ENCODE assay signal across 19 mouse cellular contexts in genomic region chr11:67438746-67439145, GRCm38 (mm10). TPM values are rescaled to one million over a fixed set of nuclear protein-coding genes. Genes with fewer than 3 reads are reported as not detected.
DNase-seq lines count a peak whose midpoint lies in the region; ATAC-seq and TF ChIP-seq lines count a peak whose summit lies in the region.
"Had no signal": no experiment of that assay in that cellular context is flagged by ENCODE, and none has a peak within 500 bp of the region (broad histone marks: within the 10 kb centered on the region; RNA-seq: fewer than 3 reads in every experiment).

No protein-coding gene starts in this region.

- no peak for TF ChIP-seq POLR2A in lung, adult 2 months (IDR thresholded peaks at IDR 0.05; ENCODE audit: borderline replicate concordance, extremely low read depth, low read depth, low read length)

- no peak overlapping the region for H3K27ac ChIP-seq in forebrain, postnatal 0 days (ENCODE audit: low read depth, low read length)
- no peak overlapping the region for H3K27ac ChIP-seq in forebrain, embryonic 10.5 days
- no peak overlapping the region for H3K27ac ChIP-seq in lung, embryonic 14.5 days (ENCODE audit: low read depth)
- no peak overlapping the region for H3K27ac ChIP-seq in lung, postnatal 0 days (ENCODE audit: low read length)
- H3K27ac ChIP-seq in forebrain, embryonic 11.5 days (ENCODE audit: low read depth, low read length): no peak overlapping the region
- H3K27ac ChIP-seq: forebrain, embryonic 12.5 days; heart, embryonic 15.5 days; hindbrain, embryonic 10.5 days; liver, embryonic 14.5 days; midbrain, embryonic 12.5 days; neural tube, embryonic 12.5 days had no signal

- no peaks in the 10 kb centered on the region for H3K27me3 ChIP-seq in forebrain, postnatal 0 days (ENCODE audit: insufficient read depth, low read length)
- peaks cover 16% of the 10 kb centered on the region for H3K27me3 ChIP-seq in forebrain, embryonic 10.5 days (ENCODE audit: poor library complexity, severe bottlenecking)
- no peaks in the 10 kb centered on the region for H3K27me3 ChIP-seq in lung, embryonic 14.5 days (ENCODE audit: insufficient read depth, low read length)
- 0 out of 2 replicates have a peak, but pooled peaks cover 4% of the 10 kb centered on the region for H3K27me3 ChIP-seq in lung, postnatal 0 days (replicated peaks; ENCODE audit: insufficient read depth, low read length)
- no peaks in the 10 kb centered on the region for H3K27me3 ChIP-seq in forebrain, embryonic 11.5 days (ENCODE audit: control insufficient read depth, insufficient read depth, low read length)
- H3K27me3 ChIP-seq: heart, embryonic 15.5 days; midbrain, embryonic 12.5 days; neural tube, embryonic 12.5 days had no signal

- no peak for TF ChIP-seq CTCF in forebrain, postnatal 0 days (IDR thresholded peaks at IDR 0.05; ENCODE audit: low read depth)
- no peak for TF ChIP-seq CTCF in lung, embryonic 14.5 days (IDR thresholded peaks at IDR 0.05; ENCODE audit: low read depth)
- no peak for TF ChIP-seq CTCF in lung, adult 2 months (IDR thresholded peaks at IDR 0.05; ENCODE audit: insufficient read depth, low read length)
- no peak for TF ChIP-seq CTCF in lung, postnatal 0 days (IDR thresholded peaks at IDR 0.05)

- peak; percentile 31 for DNase-seq in forebrain, postnatal 0 days
- no peak for DNase-seq in forebrain, embryonic 10.5 days (ENCODE audit: extremely low spot score, low spot score)
- DNase-seq in lung, embryonic 14.5 days: peak; percentile 10
- no peak for DNase-seq in lung, adult 2 months
- DNase-seq in lung, postnatal 0 days (ENCODE audit: low spot score): peak; percentile 55
- no peak for DNase-seq in right cerebral cortex, adult 2 months (ENCODE audit: low spot score in 2 of 2)
- no peak for DNase-seq in right cerebral cortex, postnatal 14 days
- no peak for DNase-seq in forebrain, embryonic 11.5 days (ENCODE audit: low spot score)
- DNase-seq: adrenal gland, adult 8-10 months; cerebellum, adult 11 months; kidney, adult 18-20 months; kidney, postnatal 10 days; thymus, postnatal 4 days had no signal

- H3K4me2 ChIP-seq in forebrain, postnatal 0 days (ENCODE audit: low read depth): no peak overlapping the region
- no peak overlapping the region for H3K4me2 ChIP-seq in lung, embryonic 14.5 days
- H3K4me2 ChIP-seq in lung, postnatal 0 days (replicated peaks; ENCODE audit: low read depth, low read length): no peak overlapping the region
- no peak overlapping the region for H3K4me2 ChIP-seq in forebrain, embryonic 11.5 days (ENCODE audit: low read depth, low read length, severe bottlenecking)
- H3K4me2 ChIP-seq: forebrain, embryonic 12.5 days; heart, embryonic 15.5 days; midbrain, embryonic 12.5 days; neural tube, embryonic 12.5 days had no signal

- H3K4me3 ChIP-seq in forebrain, postnatal 0 days (ENCODE audit: low read depth, low read length): no peak overlapping the region
- H3K4me3 ChIP-seq in forebrain, embryonic 10.5 days: no peak overlapping the region
- no peak overlapping the region for H3K4me3 ChIP-seq in lung, embryonic 14.5 days (ENCODE audit: low read depth, low read length)
- no peak overlapping the region for H3K4me3 ChIP-seq in lung, adult 2 months (replicated peaks; ENCODE audit: extremely low read depth, low read depth, low read length)
- no peak overlapping the region for H3K4me3 ChIP-seq in lung, postnatal 0 days (ENCODE audit: low read depth, low read length)
- H3K4me3 ChIP-seq in forebrain, embryonic 11.5 days (ENCODE audit: low read depth, low read length): no peak overlapping the region
- H3K4me3 ChIP-seq: forebrain, embryonic 12.5 days; heart, embryonic 15.5 days; hindbrain, embryonic 10.5 days; midbrain, embryonic 12.5 days; neural tube, embryonic 12.5 days had no signal

- H3K36me3 ChIP-seq in forebrain, postnatal 0 days (ENCODE audit: insufficient read depth): no peaks in the 10 kb centered on the region
- no peaks in the 10 kb centered on the region for H3K36me3 ChIP-seq in forebrain, embryonic 10.5 days (replicated peaks)
- H3K36me3 ChIP-seq in lung, embryonic 14.5 days (ENCODE audit: insufficient read depth): no peaks in the 10 kb centered on the region
- no peaks in the 10 kb centered on the region for H3K36me3 ChIP-seq in lung, postnatal 0 days (ENCODE audit: insufficient read depth, low read length)
- H3K36me3 ChIP-seq in forebrain, embryonic 11.5 days (ENCODE audit: control insufficient read depth, insufficient read depth, low read length): no peaks in the 10 kb centered on the region
- H3K36me3 ChIP-seq: forebrain, embryonic 12.5 days; heart, embryonic 15.5 days; hindbrain, embryonic 10.5 days; midbrain, embryonic 12.5 days; neural tube, embryonic 12.5 days had no signal

- H3K9ac ChIP-seq in forebrain, postnatal 0 days: no peak overlapping the region
- no peak overlapping the region for H3K9ac ChIP-seq in lung, embryonic 14.5 days
- no peak overlapping the region for H3K9ac ChIP-seq in lung, postnatal 0 days (replicated peaks; ENCODE audit: low read depth)
- H3K9ac ChIP-seq in forebrain, embryonic 11.5 days (ENCODE audit: low read length): no peak overlapping the region
- H3K9ac ChIP-seq: forebrain, embryonic 12.5 days; heart, embryonic 15.5 days; liver, embryonic 14.5 days; midbrain, embryonic 12.5 days; neural tube, embryonic 12.5 days had no signal

- no peak for ATAC-seq in forebrain, postnatal 0 days
- ATAC-seq in lung, embryonic 14.5 days (ENCODE audit: insufficient read depth): no peak
- ATAC-seq in lung, postnatal 0 days: peak; percentile 57
- ATAC-seq in forebrain, embryonic 11.5 days (replicated peaks; ENCODE audit: low FRiP score): no peak

- no peaks in the 10 kb centered on the region for H3K9me3 ChIP-seq in forebrain, postnatal 0 days (ENCODE audit: low read length)
- H3K9me3 ChIP-seq in forebrain, embryonic 10.5 days: no peaks in the 10 kb centered on the region
- H3K9me3 ChIP-seq in lung, embryonic 14.5 days (ENCODE audit: low read depth, low read length): no peaks in the 10 kb centered on the region
- no peaks in the 10 kb centered on the region for H3K9me3 ChIP-seq in lung, postnatal 0 days (ENCODE audit: low read length)
- H3K9me3 ChIP-seq in forebrain, embryonic 11.5 days (ENCODE audit: control insufficient read depth, low read length): no peaks in the 10 kb centered on the region
- H3K9me3 ChIP-seq: forebrain, embryonic 12.5 days; heart, embryonic 15.5 days; hindbrain, embryonic 10.5 days; midbrain, embryonic 12.5 days; neural tube, embryonic 12.5 days had no signal

- no peaks in the 10 kb centered on the region for H3K4me1 ChIP-seq in forebrain, postnatal 0 days (ENCODE audit: insufficient read depth)
- no peaks in the 10 kb centered on the region; the same call in 1 of the 2 replicates for H3K4me1 ChIP-seq in forebrain, embryonic 10.5 days
- no peaks in the 10 kb centered on the region for H3K4me1 ChIP-seq in lung, embryonic 14.5 days (ENCODE audit: insufficient read depth)
- H3K4me1 ChIP-seq in lung, adult 2 months (ENCODE audit: control insufficient read depth, insufficient read depth, low read length): no peaks in the 10 kb centered on the region
- no peaks in the 10 kb centered on the region for H3K4me1 ChIP-seq in lung, postnatal 0 days (ENCODE audit: insufficient read depth, low read depth, low read length)
- no peaks in the 10 kb centered on the region for H3K4me1 ChIP-seq in forebrain, embryonic 11.5 days (replicated peaks; ENCODE audit: control insufficient read depth, insufficient read depth, low read length)
- H3K4me1 ChIP-seq: forebrain, embryonic 12.5 days; heart, embryonic 15.5 days; hindbrain, embryonic 10.5 days; midbrain, embryonic 12.5 days; neural tube, embryonic 12.5 days had no signal

- 76% methylated on average over 5 of the region's 5 CpGs for WGBS in forebrain, postnatal 0 days
- 96% methylated on average over 5 of the region's 5 CpGs for WGBS in forebrain, embryonic 10.5 days
- 86% methylated on average over 5 of the region's 5 CpGs for WGBS in lung, embryonic 14.5 days
- WGBS in lung, adult 2 months: 83% methylated on average over 5 of the region's 5 CpGs
- WGBS in lung, postnatal 0 days: 72% methylated on average over 5 of the region's 5 CpGs
- 95% methylated on average over 5 of the region's 5 CpGs for WGBS in forebrain, embryonic 11.5 days

- TF ChIP-seq EP300 in lung, postnatal 0 days (IDR thresholded peaks at IDR 0.05): no peak

RNA-seq across cellular contexts. Expression of gene Gas7, which starts 16.5 kb away (rescaled TPM):
- total RNA-seq in forebrain, postnatal 0 days (2014; rRNA removed): 176 and 187 TPM in 2 replicates
- polyA plus RNA-seq in forebrain, postnatal 0 days (2015; fragmentation: Nextera tagmentation; extraction: Ambion mirVana): 119 and 124 TPM in 2 replicates
- 3.1 and 3.3 TPM in 2 replicates for polyA plus RNA-seq in forebrain, embryonic 10.5 days (2016; fragmentation: Nextera tagmentation; extraction: Ambion mirVana)
- 9.1 and 10.5 TPM in 2 replicates for polyA plus RNA-seq in lung, embryonic 14.5 days (2014; fragmentation: Nextera tagmentation; extraction: Ambion mirVana)
- polyA plus RNA-seq in lung, adult 2 months (2012; rRNA removed): 11.9 and 14.3 TPM in 2 replicates
- polyA plus RNA-seq in lung, postnatal 0 days (2015; fragmentation: Nextera tagmentation; extraction: Ambion mirVana): 18.7 and 20.9 TPM in 2 replicates
- polyA plus RNA-seq in forebrain, embryonic 11.5 days (2014; fragmentation: Nextera tagmentation; extraction: Ambion mirVana): 3.4 and 3.6 TPM in 2 replicates

Comparison
In these comparisons a context has a peak if more than half of its experiments do, and no peak if none do; other contexts are left out.
1. DNase-seq: peak in forebrain, postnatal 0 days (single experiment), lung, embryonic 14.5 days (single experiment) and lung, postnatal 0 days (single experiment); none in forebrain, embryonic 10.5 days (single experiment), lung, adult 2 months (single experiment), right cerebral cortex, adult 2 months (0 of 2), right cerebral cortex, postnatal 14 days (single experiment) and forebrain, embryonic 11.5 days (single experiment).